Mouse (Mus musculus) hindbrain, postnatal 0 days (tissue): ENCODE data around the gene Efna3. TPM values are rescaled to one million over a fixed set of nuclear protein-coding genes. Genes with fewer than 3 reads are reported as not detected.

Source experiments
- ATAC-seq: fragments of 200-750 bp; cut with Nextera tagmentation; 2 replicates; pipeline ENCODE4 v1.8.0; 2017; ENCODE audit warnings: mild to moderate bottlenecking, moderate TSS enrichment, moderate library complexity
- DNase-seq: peaks from one replicate; pipeline ENCODE4 v3.0.0-alpha.2; 2015; ENCODE audit warnings: low spot score
- H3K27ac ChIP-seq: fragments of 300-500 bp; sonication (generic); 2 replicates; pipeline ENCODE4 v1.5.1; 2014; ENCODE audit warnings: mild to moderate bottlenecking
- H3K27me3 ChIP-seq: fragments of 300-500 bp; sonication (generic); 2 replicates; pipeline ENCODE4 v1.6.1; 2014; ENCODE audit warnings: low read length, mixed read lengths; ENCODE audit not compliant: insufficient read depth
- H3K36me3 ChIP-seq: fragments of 300-500 bp; sonication (generic); 2 replicates; pipeline ENCODE4 v1.6.1; 2014; ENCODE audit warnings: low read length, mixed read lengths; ENCODE audit not compliant: insufficient read depth
- H3K4me1 ChIP-seq: fragments of 300-500 bp; sonication (generic); 2 replicates; pipeline ENCODE4 v1.6.1; 2014; ENCODE audit warnings: antibody characterized with exemption, low read length, mixed read lengths; ENCODE audit not compliant: insufficient read depth
- H3K4me2 ChIP-seq: fragments of 300-500 bp; sonication (generic); 2 replicates; pipeline ENCODE4 v1.6.1; 2014; ENCODE audit warnings: low read depth, mild to moderate bottlenecking, low read length, moderate library complexity, mixed read lengths
- H3K4me3 ChIP-seq: fragments of 300-500 bp; sonication (generic); 2 replicates; pipeline ENCODE4 v1.5.1; 2014; ENCODE audit warnings: low read length
- H3K9ac ChIP-seq: fragments of 300-500 bp; sonication (generic); replicated peaks from 2 replicates; pipeline ENCODE4 v1.6.1; 2014; ENCODE audit warnings: mild to moderate bottlenecking, low read length, moderate library complexity, mixed read lengths
- H3K9me3 ChIP-seq: fragments of 300-500 bp; sonication (generic); 2 replicates; pipeline ENCODE4 v1.6.1; 2016; ENCODE audit warnings: low read length, mixed read lengths
- CTCF ChIP-seq: IDR thresholded peaks from 2 replicates; pipeline ENCODE4 v1.5.1; 2016; ENCODE audit warnings: antibody characterized with exemption, control low read depth, low read depth
- WGBS: fragments of 180-500 bp; shearing (Covaris S2); extraction: QIAGEN DNeasy Blood & Tissue Kit; methylation state at CpG from one replicate; pipeline ENCODE4 v1.1.7; 2014; 5-methylcytosine and 5-hydroxymethylcytosine counted together
- polyA plus RNA-seq: library from polyadenylated mRNA; unstranded; fragments of >200 nt; fragmentation: Nextera tagmentation; extraction: Ambion mirVana; gene quantifications from 2 replicates; pipeline ENCODE4 v1.2.1, GENCODE M21; 2015
- total RNA-seq: library from RNA; depleted of rRNA; stranded (reverse); fragments of >200 nt; gene quantifications from 2 replicates; pipeline ENCODE4 v1.2.3, GENCODE M21; 2014

Efna3 gene
- total and polyA plus RNA-seq, 2 experiments from 2014 or later: 61.4 to 107 TPM

GRCm38 (mm10) chr3:89332013-89332412 is 9.2 kb upstream of the Efna3 start:
- no peak for DNase-seq

DNA sequence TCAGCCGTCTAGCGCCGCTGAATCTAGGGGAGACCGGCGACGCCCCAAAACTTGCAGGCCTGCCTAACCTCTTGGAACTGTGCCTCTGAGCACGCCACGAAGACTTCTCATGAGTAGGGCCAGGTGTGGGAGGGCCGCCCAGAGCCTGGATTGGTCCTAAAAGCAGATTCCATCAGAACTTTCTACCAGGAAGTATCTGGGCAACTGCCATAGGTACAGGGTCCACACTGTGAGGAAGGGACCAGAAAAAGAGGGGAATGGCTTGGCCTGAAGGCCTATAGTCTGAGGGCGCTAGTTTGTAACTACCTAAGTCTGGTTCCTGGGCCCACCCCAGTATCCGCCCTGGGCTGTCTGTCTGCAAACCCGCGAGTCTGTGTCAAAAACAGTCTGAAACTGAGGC is 8.8 kb upstream of the Efna3 start:
- no peak for ATAC-seq
- TF ChIP-seq CTCF: no peak
- no peak overlapping the region for H3K9ac ChIP-seq
- WGBS: 70% methylated on average over 13 of the region's 13 CpGs
- H3K27me3 ChIP-seq: no peaks in the 10 kb centered on the region
- no peaks in the 10 kb centered on the region for H3K9me3 ChIP-seq
- no peak overlapping the region for H3K4me2 ChIP-seq
- no peak overlapping the region for H3K27ac ChIP-seq
- H3K36me3 ChIP-seq: 0 out of 2 replicates have a peak, but pooled peaks cover 3% of the 10 kb centered on the region
- DNase-seq: no peak
- peaks cover 16% of the 10 kb centered on the region for H3K4me1 ChIP-seq
- no peak overlapping the region for H3K4me3 ChIP-seq

More at GRCm38 (mm10) chr3:89332013-89332412, 9.2 kb upstream of the Efna3 start:
- no peak overlapping the region for H3K9ac ChIP-seq
- 30% methylated on average over 10 of the region's 10 CpGs for WGBS
- H3K4me3 ChIP-seq: no peak overlapping the region
- no peaks in the 10 kb centered on the region for H3K9me3 ChIP-seq
- H3K27ac ChIP-seq: no peak overlapping the region
- H3K4me2 ChIP-seq: no peak overlapping the region
- H3K27me3 ChIP-seq: no peaks in the 10 kb centered on the region
- ATAC-seq: no peak
- TF ChIP-seq CTCF: no peak
- H3K4me1 ChIP-seq: peaks cover 16% of the 10 kb centered on the region
- H3K36me3 ChIP-seq: 0 out of 2 replicates have a peak, but pooled peaks cover 3% of the 10 kb centered on the region

DNA sequence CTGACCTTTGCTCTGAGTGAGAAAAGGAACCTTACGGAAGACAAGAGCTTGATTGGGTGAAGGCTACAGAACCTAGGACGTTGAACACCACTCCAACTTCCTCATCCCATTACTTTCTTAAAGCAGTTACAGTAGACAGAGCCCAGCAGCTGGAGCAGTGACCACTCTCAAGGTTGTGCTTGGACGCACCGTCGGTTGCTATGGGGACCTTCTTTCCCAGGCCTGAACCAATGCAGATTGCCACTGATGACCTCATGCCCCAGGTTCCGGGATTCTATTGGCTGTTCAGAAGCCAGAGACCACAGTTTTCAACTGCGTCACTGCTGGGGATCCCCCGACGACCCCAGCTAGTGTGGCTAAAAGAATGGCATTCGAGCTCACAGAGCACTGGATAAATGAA is 8.2 kb upstream of the Efna3 start:
- 26% methylated on average over 10 of the region's 10 CpGs for WGBS
- DNase-seq (peak; percentile 60), ATAC-seq (peak; percentile 48)
- H3K27me3 ChIP-seq: no peaks in the 10 kb centered on the region
- TF ChIP-seq CTCF: no peak
- H3K36me3 ChIP-seq: 0 out of 2 replicates have a peak, but pooled peaks cover 3% of the 10 kb centered on the region
- no peaks in the 10 kb centered on the region for H3K9me3 ChIP-seq
- no peak overlapping the region for H3K9ac ChIP-seq
- H3K4me2 ChIP-seq: no peak overlapping the region
- no peak overlapping the region for H3K4me3 ChIP-seq
- no peak overlapping the region for H3K27ac ChIP-seq
- peaks cover 16% of the 10 kb centered on the region for H3K4me1 ChIP-seq

- Histone ChIP-seq H3K27me3 (no peaks in the 10 kb centered on the region), H3K36me3 (0 out of 2 replicates have a peak, but pooled peaks cover 3% of the 10 kb centered on the region), H3K4me1 (peaks cover 16% of the 10 kb centered on the region), H3K9ac (no peak overlapping the region), H3K27ac (no peak overlapping the region), H3K4me2 (no peak overlapping the region), H3K9me3 (no peaks in the 10 kb centered on the region), H3K4me3 (no peak overlapping the region)
- 39% methylated on average over 3 of the region's 3 CpGs for WGBS
- no peak for TF ChIP-seq CTCF
- no peak for DNase-seq
- ATAC-seq: no peak
Observed at GRCm38 (mm10) chr3:89330346-89330745, 7.6 kb upstream of the Efna3 start.

DNA sequence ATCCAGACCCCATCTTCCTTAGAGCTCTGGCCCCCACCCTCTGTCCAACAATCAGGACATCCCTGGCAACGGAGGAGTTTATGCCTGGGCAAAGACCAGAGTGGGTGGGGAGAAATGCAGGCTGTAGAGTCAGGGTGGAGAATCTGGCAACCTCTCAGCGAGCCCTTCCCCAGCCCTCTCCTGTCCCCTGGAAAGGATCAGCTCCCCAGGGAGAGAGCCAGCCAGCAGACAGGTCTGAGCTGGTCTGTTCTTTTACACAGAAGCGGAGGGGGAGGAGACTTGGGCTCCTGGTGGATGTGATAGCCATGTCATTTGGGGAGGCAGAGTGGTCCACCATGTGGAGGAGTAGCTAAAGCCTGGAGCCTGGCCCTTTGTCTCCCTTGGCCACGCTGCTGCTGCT is 5.9 kb upstream of the Efna3 start:
- DNase-seq (no peak), ATAC-seq (0 out of 2 replicates have a peak, but pooled peaks have one; percentile 30)
- no peak for TF ChIP-seq CTCF
- no peak overlapping the region for H3K27ac ChIP-seq
- no peak overlapping the region for H3K4me3 ChIP-seq
- H3K9me3 ChIP-seq: no peaks in the 10 kb centered on the region
- 20% methylated on average over 4 of the region's 4 CpGs for WGBS
- no peak overlapping the region for H3K4me2 ChIP-seq
- H3K27me3 ChIP-seq: no peaks in the 10 kb centered on the region
- no peak overlapping the region for H3K9ac ChIP-seq
- no peaks in the 10 kb centered on the region for H3K36me3 ChIP-seq
- H3K4me1 ChIP-seq: peaks cover 16% of the 10 kb centered on the region

GRCm38 (mm10) chr3:89327371-89327870 is 4.7 kb upstream of the Efna3 start:
- no peak overlapping the region for H3K27ac ChIP-seq
- ATAC-seq (no peak), DNase-seq (no peak)
- H3K4me2 ChIP-seq: no peak overlapping the region
- no peaks in the 10 kb centered on the region for H3K9me3 ChIP-seq
- no peak overlapping the region for H3K9ac ChIP-seq
- no peak overlapping the region for H3K4me3 ChIP-seq
- no peaks in the 10 kb centered on the region for H3K27me3 ChIP-seq
- peaks cover 6% of the 10 kb centered on the region for H3K4me1 ChIP-seq
- no peaks in the 10 kb centered on the region for H3K36me3 ChIP-seq
- 53% methylated on average over 9 of the region's 9 CpGs for WGBS
- TF ChIP-seq CTCF: no peak

DNA sequence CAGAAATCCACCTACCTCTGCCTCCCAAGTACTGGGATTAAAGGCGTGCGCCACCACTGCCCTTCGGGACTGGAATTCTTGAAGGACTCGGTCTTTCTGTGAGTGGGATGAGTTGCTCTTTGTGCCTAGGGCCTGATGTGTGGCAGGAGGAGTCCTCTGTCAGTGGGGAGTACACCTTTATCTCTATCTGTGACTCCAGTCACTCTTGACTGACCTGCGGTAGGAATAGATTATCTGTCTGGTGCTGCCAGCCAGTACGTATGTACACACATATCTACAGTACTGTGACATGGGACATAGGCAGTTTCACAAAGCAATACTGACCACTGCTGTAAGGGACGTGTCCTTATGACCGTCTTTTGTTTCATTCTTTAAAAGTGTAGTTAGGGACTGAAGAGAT is 3.1 kb upstream of the Efna3 start:
- no peaks in the 10 kb centered on the region for H3K9me3 ChIP-seq
- no peak for ATAC-seq
- H3K4me1 ChIP-seq: peaks cover 4% of the 10 kb centered on the region; the same call in 1 of the 2 replicates
- 93% methylated on average over 8 of the region's 8 CpGs for WGBS
- H3K27ac ChIP-seq: no peak overlapping the region
- H3K4me2 ChIP-seq: no peak overlapping the region
- no peak overlapping the region for H3K4me3 ChIP-seq
- H3K36me3 ChIP-seq: no peaks in the 10 kb centered on the region
- DNase-seq: no peak
- H3K9ac ChIP-seq: no peak overlapping the region
- no peaks in the 10 kb centered on the region for H3K27me3 ChIP-seq
- TF ChIP-seq CTCF: no peak
